In genomic region chr10:23492971-23493370, GRCm38 (mm10) we compare ENCODE assay signal across 25 mouse cellular contexts.
A peak's percentile ranks its signal among the peaks of the same experiment; 100 is the strongest.
DNase-seq lines count a peak whose midpoint lies in the region; ATAC-seq lines count a peak whose summit lies in the region.
"Had no signal": no experiment of that assay in that cellular context is flagged by ENCODE, and none has a peak within 500 bp of the region (broad histone marks: within the 10 kb centered on the region; RNA-seq: fewer than 3 reads in every experiment).

No protein-coding gene starts in this region.

- H3K36me3 ChIP-seq in kidney, embryonic 15.5 days: no peaks in the 10 kb centered on the region
- no peaks in the 10 kb centered on the region for H3K36me3 ChIP-seq in kidney, embryonic 16.5 days (ENCODE audit: insufficient read depth, low read length)
- H3K36me3 ChIP-seq: embryonic facial prominence, embryonic 10.5 days; embryonic facial prominence, embryonic 12.5 days; forebrain, embryonic 15.5 days; G1E had no signal

- 0 out of 2 replicates have a peak overlapping the region, but pooled peaks have one; percentile 18 for H3K27ac ChIP-seq in kidney, embryonic 15.5 days
- no peak overlapping the region for H3K27ac ChIP-seq in kidney, embryonic 16.5 days (ENCODE audit: low read length)
- H3K27ac ChIP-seq: embryonic facial prominence, embryonic 10.5 days; embryonic facial prominence, embryonic 12.5 days; forebrain, embryonic 13.5 days; forebrain, embryonic 15.5 days had no signal

- H3K9me3 ChIP-seq in kidney, embryonic 15.5 days (replicated peaks): no peaks in the 10 kb centered on the region
- no peaks in the 10 kb centered on the region for H3K9me3 ChIP-seq in kidney, embryonic 16.5 days (ENCODE audit: low read length)
- H3K9me3 ChIP-seq: embryonic facial prominence, embryonic 10.5 days; embryonic facial prominence, embryonic 12.5 days; forebrain, embryonic 13.5 days; forebrain, embryonic 15.5 days; G1E had no signal

- H3K27me3 ChIP-seq in kidney, embryonic 15.5 days: no peaks in the 10 kb centered on the region
- no peaks in the 10 kb centered on the region for H3K27me3 ChIP-seq in kidney, embryonic 16.5 days (ENCODE audit: insufficient read depth, low read length)
- H3K27me3 ChIP-seq: CH12.LX; embryonic facial prominence, embryonic 12.5 days; forebrain, embryonic 13.5 days; forebrain, embryonic 15.5 days; Patski had no signal

- H3K9ac ChIP-seq in kidney, embryonic 15.5 days: no peak overlapping the region
- H3K9ac ChIP-seq in kidney, embryonic 16.5 days (replicated peaks; ENCODE audit: low read length): no peak overlapping the region
- H3K9ac ChIP-seq: embryonic facial prominence, embryonic 12.5 days; forebrain, embryonic 13.5 days; forebrain, embryonic 15.5 days; forebrain, postnatal 0 days had no signal

- H3K4me2 ChIP-seq in kidney, embryonic 15.5 days: no peak overlapping the region
- H3K4me2 ChIP-seq in kidney, embryonic 16.5 days (replicated peaks; ENCODE audit: low read depth, low read length): no peak overlapping the region
- H3K4me2 ChIP-seq: embryonic facial prominence, embryonic 12.5 days; forebrain, embryonic 13.5 days; forebrain, embryonic 15.5 days had no signal

- DNase-seq in heart, postnatal 25 days (ENCODE audit: low spot score): no peak
- no peak for DNase-seq in left cerebral cortex, postnatal 4 days
- DNase-seq: adrenal gland, adult 8-10 months; adrenal gland, postnatal 14 days; adrenal gland, postnatal 36 days; B cell, adult 2 months; cerebellum, adult 11-12 months; cerebellum, adult 2 months; cerebellum, adult 9-10 months; cerebellum, postnatal 10 days; cerebellum, postnatal 36 days; forebrain, postnatal 0 days had no signal

- no peak overlapping the region for H3K4me3 ChIP-seq in kidney, embryonic 15.5 days (replicated peaks)
- H3K4me3 ChIP-seq in kidney, embryonic 16.5 days (ENCODE audit: low read length): no peak overlapping the region
- H3K4me3 ChIP-seq: embryonic facial prominence, embryonic 10.5 days; embryonic facial prominence, embryonic 12.5 days; forebrain, embryonic 13.5 days; forebrain, embryonic 15.5 days had no signal

- no peak for ATAC-seq in kidney, embryonic 15.5 days (replicated peaks; ENCODE audit: low FRiP score)
- no peak for ATAC-seq in kidney, embryonic 16.5 days (ENCODE audit: low FRiP score, low TSS enrichment)
- ATAC-seq in common myeloid progenitor, adult 5-6 weeks (replicated peaks; ENCODE audit: low read depth, poor library complexity, severe bottlenecking): peak; percentile 54
- ATAC-seq in megakaryocyte-erythroid progenitor cell, adult 5-6 weeks (replicated peaks; ENCODE audit: low FRiP score, low TSS enrichment, poor library complexity, severe bottlenecking): peak; percentile 77
- ATAC-seq: activated CD4-positive, CD25-positive, alpha-beta regulatory T cell, adult 4 months; CD4-positive, CD25-positive, alpha-beta regulatory T cell, adult 4 months; forebrain, embryonic 13.5 days; forebrain, embryonic 15.5 days; forebrain, postnatal 0 days; Patski had no signal

- H3K4me1 ChIP-seq in kidney, embryonic 15.5 days: no peaks in the 10 kb centered on the region
- H3K4me1 ChIP-seq in kidney, embryonic 16.5 days (ENCODE audit: insufficient read depth, low read length): no peaks in the 10 kb centered on the region
- H3K4me1 ChIP-seq: forebrain, embryonic 13.5 days; forebrain, embryonic 15.5 days had no signal

- intact Hi-C loops in heart, postnatal 25 days (cut with DNase I): no loop called here
- intact Hi-C loops in left cerebral cortex, postnatal 4 days (cut with DNase I): no loop called here

- 55% methylated on average over 5 of the region's 5 CpGs for WGBS in kidney, embryonic 15.5 days
- WGBS in kidney, embryonic 16.5 days: 63% methylated on average over 5 of the region's 5 CpGs

Comparison
In these comparisons a context has a peak if more than half of its experiments do, and no peak if none do; other contexts are left out.
1. ATAC-seq: peak in common myeloid progenitor, adult 5-6 weeks (single experiment) and megakaryocyte-erythroid progenitor cell, adult 5-6 weeks (single experiment); none in kidney, embryonic 15.5 days (single experiment) and kidney, embryonic 16.5 days (single experiment).